Mouse (Mus musculus) gastrocnemius, adult 8-10 months (tissue): ENCODE measurements at regions not wholly inside any gene's neighbourhood (a gene's known extent, or its start where the extent isn't known, plus 50 kb on each side); places are given as distances from the start of the nearest gene placed in this dataset.
"Not testable (repeated sequence)": the region's sequence is repeated elsewhere in the genome, so short reads cannot be mapped to it uniquely, and the experiment has no call there.

ENCODE experiments used
- DNase-seq, 2 experiments: peaks; one replicate each; pipeline ENCODE4 v3.0.0; 2022; ENCODE audit warnings: low spot score in 2 of 2

GRCm38 (mm10) chr3:8310379-8311128 lies 1299.3 kb downstream of the Zfp704 start:
- DNase-seq = no peak

DNA sequence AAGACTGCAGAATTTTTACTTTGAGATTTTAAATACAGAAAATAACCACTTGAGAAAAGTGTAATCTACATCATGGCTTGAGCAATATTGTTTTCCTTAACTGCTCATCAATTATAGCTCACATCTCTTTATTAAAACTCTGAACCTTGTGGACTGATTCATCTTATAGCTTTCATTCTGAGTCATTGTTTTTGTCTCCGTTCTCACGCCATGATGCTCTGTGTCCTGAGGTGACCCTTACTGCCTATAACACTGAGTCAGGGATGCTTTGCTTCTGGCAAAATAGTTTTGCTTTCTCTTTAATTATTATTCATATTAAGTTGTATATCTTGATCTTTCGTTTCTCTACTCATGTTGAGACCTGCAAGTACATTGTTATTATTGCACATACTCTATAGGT lies 1302.6 kb downstream of the Zfp704 start:
- DNase-seq = no peak

DNA sequence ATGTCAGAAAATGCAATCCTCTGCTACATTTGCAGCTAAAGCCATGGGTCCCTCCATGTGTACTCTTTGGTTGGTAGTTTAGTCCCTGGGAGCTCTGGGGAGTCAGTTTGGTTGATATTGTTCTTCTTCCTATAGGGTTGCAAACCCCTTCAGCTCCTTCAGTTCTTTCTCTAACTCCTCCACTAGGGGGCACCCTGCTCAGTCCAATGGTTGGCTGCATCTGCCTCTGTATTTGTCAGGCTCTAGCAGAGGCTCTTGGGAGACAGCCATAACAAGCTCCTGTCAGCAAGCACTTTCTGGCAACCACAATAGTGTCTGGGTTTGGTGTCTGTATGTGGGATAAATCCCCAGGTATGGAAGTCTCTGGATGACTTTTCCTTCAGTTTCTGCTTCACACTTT lies 1305.1 kb downstream of the Zfp704 start:
- no peak for DNase-seq

DNA sequence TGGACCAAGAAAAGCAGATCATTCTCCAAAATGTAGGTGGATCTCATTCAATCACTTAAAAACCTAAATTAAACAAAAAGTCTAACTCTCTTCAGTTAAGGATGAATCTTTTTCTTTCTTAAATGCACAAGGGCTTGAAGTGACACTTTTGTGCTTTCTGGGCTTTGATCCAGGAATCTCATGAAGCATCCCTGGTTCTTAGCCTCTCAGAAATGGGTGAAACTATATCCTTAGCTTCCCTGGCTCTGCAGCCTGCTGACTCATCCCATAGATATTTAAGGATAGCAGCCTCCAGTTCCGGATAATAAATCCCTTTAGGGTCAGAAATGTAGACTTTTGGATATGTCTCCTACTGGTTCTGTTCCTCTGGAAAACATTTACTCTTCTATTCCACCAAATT lies 1316.8 kb downstream of the Zfp704 start:
- no peak for DNase-seq

DNA sequence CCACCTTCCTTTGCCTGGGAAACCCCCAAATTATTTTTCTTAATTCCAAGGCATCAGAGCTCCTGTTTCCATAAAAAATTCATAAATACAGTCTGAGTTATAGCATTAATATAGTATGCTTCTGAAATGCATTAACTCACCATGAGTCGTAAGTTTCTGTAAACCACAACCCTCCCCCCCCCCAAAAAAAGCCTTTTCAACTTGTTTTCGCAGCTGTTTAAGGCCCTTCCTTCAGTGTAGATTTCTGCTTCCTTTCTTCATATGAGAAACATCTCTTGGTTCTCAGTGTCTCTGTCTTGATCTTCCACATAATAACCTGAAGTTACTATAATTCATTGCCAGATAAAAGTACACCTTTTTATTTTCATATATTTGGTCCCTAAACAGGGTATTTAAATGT lies 1320.3 kb downstream of the Zfp704 start:
- no peak for DNase-seq

- no peak for DNase-seq
Measured at GRCm38 (mm10) chr3:8288437-8288836, 1321.4 kb downstream of the Zfp704 start.

GRCm38 (mm10) chr3:8284655-8285428 lies 1325.0 kb downstream of the Zfp704 start:
- no peak for DNase-seq

DNA sequence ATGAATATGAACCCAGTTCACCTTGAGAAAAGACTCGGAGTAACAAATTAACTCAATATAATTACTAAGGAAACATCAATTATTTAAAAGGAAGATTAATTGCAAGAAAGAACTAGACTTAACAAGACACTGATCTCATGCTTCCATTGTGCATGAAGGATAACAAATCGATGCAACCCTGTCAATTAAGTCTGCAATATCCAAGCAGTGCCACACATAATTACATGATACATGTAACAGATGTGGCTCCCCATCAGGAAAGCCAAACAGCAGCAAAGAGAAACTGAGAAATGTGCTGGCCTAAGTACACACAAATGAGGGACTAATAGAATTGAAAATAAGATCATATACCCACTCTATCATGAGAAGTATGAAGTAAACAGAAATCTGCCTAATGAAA lies 1327.5 kb downstream of the Zfp704 start:
- no peak for DNase-seq

- DNase-seq = no peak
Measured at GRCm38 (mm10) chr3:8276661-8277060, 1333.2 kb downstream of the Zfp704 start.

DNA sequence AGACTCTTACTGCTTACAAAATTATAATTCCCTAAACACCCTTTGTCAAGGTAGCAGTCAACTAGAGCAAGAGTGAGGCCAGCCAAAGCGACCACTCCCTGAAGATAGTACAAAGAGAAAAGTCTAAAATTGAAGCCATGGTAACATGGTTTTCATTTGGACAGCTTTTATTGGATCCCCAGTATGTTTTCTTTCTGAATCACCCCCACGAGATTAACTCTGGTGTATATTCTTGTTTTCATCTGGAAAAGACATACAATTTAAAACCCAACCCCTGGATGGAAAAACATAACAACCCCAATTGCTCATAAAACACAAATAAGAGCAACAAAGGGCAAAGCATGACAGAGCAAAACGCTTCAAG lies 1339.0 kb downstream of the Zfp704 start:
- DNase-seq = no peak

DNA sequence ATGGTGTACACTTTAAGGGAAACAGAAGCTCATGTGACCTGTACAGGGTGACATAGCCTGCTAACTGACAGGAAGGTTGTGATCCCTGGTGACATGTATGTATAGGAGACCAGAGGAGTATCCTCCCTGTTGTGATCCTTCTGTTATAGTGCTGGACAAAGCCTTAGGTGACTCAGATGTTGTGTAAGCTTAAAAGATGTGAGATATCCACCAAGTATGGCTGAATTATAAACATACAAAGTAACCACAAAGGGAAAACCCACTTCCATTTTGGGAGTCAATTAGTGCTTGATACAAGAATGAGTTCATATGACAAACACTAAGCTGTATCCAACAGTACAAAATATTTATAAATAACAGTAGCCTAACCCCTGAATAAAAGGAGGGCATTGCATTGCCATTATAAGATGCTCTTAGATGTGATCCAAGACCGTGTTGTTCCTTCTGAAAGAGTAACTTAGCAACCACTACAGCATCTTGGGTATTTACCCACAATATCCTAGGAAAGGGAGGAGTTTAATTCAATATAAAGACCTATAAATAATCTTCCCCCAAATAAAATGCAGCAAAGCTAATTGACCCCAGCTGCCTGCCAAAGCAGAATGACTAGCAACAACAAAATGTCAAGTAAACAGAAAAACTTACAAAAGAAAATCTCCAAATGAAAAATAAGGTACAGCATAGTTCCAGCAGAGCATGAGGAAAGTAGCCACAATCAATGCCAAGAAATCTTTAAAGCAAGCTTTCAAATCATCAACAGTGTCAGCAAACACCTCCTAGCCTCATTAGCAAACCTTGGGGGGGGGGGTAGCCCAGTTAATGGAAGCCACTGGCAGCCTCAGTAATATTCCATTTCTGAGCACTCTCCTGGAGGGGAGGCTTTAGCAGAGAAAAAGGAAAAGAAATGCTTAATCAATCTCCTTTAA lies 1339.6 kb downstream of the Zfp704 start:
- no peak for DNase-seq

GRCm38 (mm10) chr3:8265783-8266182 lies 1344.1 kb downstream of the Zfp704 start:
- DNase-seq = no peak

DNA sequence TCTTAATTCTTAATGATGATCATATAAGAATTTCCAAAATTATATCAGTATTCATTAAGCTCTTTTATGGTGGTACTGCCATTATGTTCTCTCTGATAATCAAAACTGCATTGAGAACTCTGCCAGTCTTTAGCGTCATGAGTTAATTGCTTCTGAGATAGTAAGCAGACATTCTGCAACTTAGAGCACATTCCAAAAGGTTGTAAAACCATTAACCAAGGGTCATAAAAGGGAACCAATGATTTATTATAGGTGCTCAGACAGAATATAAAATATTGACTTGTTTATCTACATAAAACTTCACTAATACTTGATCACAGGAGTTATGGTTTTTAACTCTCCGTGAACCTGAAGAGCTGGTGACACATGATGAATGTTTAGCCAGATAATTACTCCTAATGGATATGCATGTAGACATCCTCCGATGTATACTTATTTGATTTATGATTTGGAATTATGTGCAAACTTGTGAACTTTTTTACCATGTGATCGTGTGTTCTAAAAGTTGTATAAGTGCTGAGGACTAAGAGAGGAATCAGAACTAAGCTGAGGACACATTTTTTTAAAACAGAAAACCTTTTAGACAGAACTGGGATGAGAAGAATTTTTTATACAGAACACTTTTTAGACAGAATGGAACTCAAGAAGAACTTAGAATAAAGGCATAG lies 1345.4 kb downstream of the Zfp704 start:
- no peak for DNase-seq

GRCm38 (mm10) chr3:8257293-8257692 lies 1352.6 kb downstream of the Zfp704 start:
- DNase-seq = no peak

GRCm38 (mm10) chr3:8252311-8252710 lies 1357.6 kb downstream of the Zfp704 start:
- DNase-seq = no peak

- no peak for DNase-seq
Measured at GRCm38 (mm10) chr3:8248911-8249310, 1361.0 kb downstream of the Zfp704 start.

- not testable (repeated sequence) for DNase-seq
Measured at GRCm38 (mm10) chr3:8245822-8246221, 1364.1 kb downstream of the Zfp704 start.

GRCm38 (mm10) chr3:8245195-8245789 lies 1364.6 kb downstream of the Zfp704 start:
- DNase-seq = peak in 1 of 2 experiments; percentile 13

DNA sequence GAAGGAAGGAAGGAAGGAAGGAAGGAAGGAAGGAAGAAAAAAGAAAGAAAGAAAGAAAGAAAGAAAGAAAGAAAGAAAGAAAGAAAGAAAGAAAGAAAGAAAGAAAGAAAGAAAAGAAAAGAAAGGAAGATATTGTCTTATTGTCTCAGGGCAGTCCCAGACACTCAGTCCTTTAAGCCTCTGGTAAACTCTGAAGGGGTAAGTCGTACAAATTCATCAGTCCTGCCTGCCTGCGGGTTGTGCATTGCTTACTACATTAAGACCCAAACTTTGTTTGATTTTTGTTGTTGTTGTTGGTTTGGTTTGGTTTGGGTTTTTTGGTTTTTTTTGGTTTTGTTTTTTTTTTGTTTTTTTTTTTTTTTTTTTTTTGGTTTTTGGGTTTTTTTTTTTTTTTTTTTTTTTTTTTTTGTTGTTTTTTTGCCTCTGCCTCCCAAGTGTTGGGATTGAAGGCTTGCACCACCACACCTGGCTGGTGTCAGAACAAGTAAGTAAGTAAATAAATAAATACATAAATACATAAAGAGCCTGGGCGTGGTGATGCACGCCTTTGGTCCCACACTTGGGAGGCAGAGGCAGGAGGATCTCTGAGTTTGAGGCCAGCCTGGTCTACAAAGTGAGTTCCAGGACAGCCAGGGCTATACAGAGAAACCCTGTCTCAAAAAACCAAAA lies 1365.2 kb downstream of the Zfp704 start:
- not testable (repeated sequence) for DNase-seq
